Mouse (Mus musculus) T-helper 1 cell (primary cell): ENCODE results near the gene Stmn3.
"Not testable (repeated sequence)": the region's sequence is repeated elsewhere in the genome, so short reads cannot be mapped to it uniquely, and the experiment has no call there.

ENCODE experiments used
- in situ Hi-C: fragments of 300-600 bp; cut with MboI, MseI; formaldehyde crosslinking; loops from one replicate; pipeline ENCODE4 v1.15.1; 2025; ENCODE audit warnings: high pct_unique_total_duplicates

Gene Stmn3

GRCm38 (mm10) chr2:181314080-181314810, at the start of gene Stmn3:
Gene Stmn3, minus strand, starts transcription at chr2:181314500.
- in situ Hi-C loops, result no loop called here

- in situ Hi-C loops, result no loop called here
These were observed 49.6 kb upstream of the Stmn3 start for GRCm38 (mm10) chr2:181363946-181364345.

GRCm38 (mm10) chr2:181356780-181357179, 42.5 kb upstream of the Stmn3 start:
- in situ Hi-C loops, result no loop called here

DNA sequence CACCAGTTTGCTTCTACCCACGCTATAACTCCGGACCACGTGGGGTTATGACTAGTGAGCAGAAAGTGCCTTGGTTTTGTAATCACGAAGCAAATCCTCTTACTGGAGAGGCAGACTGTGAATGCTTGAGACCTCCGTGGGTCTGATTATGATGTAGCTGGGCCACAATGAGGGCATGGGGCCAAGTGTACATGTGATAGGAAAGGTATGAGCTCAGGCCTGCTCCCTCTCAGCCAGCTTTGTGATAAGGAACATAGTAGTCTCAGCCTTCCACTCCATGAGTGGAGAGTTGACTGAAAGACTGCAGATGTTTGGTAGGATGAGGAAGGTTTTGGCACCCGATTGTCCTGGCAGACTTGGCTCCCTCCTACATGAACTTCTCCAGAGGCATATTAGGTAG, 28.5 kb upstream of the Stmn3 start:
- in situ Hi-C loops, result loop anchor here (10.0 kb wide), 1 partner anchor 858 kb away; no protein-coding TSS in a partner anchor

- in situ Hi-C loops, result loop anchor here (10.0 kb wide), 1 partner anchor 856 kb away; no protein-coding TSS in a partner anchor
These were observed 26.1 kb upstream of the Stmn3 start for GRCm38 (mm10) chr2:181340426-181340825.

- in situ Hi-C loops, result no loop called here
These were observed 19.7 kb upstream of the Stmn3 start for GRCm38 (mm10) chr2:181334023-181334422.

DNA sequence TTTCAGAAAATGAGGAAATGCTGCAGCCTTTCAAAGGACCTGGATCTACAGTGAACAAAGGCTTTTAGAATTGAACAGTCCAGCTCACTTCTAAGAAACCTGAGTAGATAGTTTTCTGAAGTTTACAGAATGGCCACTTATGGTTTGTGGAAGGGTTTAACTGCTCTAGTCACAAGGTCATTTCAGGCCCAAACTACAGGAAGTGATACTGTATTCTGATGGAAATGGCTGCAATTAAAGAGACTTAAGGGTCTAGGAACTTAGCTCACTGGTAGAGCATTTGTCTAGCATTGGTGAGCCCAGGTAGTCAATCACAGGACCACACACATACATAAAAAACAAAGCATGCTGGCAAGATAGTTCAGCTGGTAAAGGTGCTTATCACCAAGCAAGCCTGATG, 18.2 kb upstream of the Stmn3 start:
- in situ Hi-C loops, result no loop called here

DNA sequence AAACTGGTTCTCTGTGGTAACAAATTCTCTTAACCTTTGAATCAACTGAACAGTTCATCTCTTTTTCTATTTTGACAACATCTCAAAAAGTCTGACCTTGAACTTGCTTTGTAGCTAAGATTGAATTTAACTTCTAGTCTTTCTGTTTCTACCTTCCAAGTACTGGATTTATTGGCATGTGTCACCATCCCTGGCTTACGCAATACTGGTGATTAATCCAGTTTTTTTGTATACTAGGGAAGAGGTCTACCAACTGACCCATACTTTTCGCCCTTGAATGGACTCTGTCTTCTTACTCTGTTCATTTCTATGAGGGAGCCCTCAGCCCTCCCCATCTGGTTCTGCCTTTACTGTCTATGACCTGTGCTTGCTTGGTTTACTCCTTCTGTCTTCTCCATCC, 11.8 kb upstream of the Stmn3 start:
- in situ Hi-C loops, result no loop called here

- in situ Hi-C loops, result no loop called here
These were observed 7.8 kb upstream of the Stmn3 start for GRCm38 (mm10) chr2:181322136-181322535.

GRCm38 (mm10) chr2:181320103-181320499, 5.8 kb upstream of the Stmn3 start:
- in situ Hi-C loops, result no loop called here

DNA sequence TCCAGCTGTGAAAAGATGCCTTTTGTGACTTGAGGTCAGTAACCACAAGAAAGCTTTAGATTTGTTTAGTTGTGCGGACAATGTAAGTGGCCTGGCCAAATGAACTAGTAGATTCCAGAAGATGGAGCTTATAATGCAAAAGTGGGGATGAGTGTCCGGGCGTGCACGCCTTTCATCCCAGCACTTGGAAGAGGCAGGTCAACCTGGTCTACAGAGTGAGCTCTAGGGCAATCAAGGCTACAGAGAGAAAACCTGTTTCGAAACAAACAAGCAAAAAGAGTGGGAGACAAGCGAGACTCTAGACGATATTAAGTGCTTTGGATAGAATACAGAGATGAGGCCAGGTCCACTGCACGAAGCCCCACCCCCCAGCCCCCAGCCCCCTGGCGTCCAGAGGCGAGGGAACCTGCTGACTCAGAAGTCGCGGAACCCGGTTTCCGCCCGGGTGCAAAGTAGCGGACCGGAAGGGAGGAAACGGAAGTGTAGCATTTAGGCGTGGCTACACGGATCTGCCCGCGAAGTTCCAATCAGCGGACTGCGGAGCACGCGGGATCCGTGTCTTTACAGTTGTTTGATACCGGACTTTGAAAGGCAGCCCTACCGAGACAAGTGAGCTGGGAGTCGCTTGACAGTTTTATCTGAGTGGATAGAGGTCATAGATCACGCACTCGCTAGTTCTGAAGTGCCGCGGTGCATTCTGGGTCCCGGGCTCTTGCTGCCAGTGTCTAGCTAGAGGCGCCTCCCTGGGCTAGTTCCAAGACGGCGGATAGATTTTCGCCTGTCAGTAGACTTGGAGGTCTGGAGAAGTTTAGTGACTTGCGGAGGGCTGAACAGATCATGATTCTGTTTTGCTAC, 5.2 kb upstream of the Stmn3 start, which contains the start of gene Rtel1:
TSS of gene Rtel1 (plus strand) at position 492 of the 855 bp plus-strand sequence.
- in situ Hi-C loops, result no loop called here

- in situ Hi-C loops, result no loop called here
These were observed 788 bp downstream of the Stmn3 start for GRCm38 (mm10) chr2:181313344-181314079.

DNA sequence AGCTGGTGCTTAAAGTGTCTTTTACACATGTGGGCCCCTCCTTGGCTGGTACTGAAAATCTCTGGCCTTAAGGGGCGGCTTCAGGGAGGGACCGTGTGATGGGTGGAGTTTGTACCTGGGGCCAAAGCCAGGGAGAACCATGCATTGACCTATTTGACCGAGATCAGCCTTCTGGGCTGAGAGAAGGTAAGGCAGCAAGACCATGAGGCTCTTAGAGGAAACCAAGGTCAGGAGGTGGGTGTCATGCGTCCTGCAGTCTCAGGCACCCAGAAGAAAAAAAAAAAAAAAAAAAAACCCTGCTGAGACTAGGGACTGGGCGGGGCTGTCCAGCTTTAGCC, 1.3 kb downstream of the Stmn3 start:
- in situ Hi-C loops, result no loop called here

DNA sequence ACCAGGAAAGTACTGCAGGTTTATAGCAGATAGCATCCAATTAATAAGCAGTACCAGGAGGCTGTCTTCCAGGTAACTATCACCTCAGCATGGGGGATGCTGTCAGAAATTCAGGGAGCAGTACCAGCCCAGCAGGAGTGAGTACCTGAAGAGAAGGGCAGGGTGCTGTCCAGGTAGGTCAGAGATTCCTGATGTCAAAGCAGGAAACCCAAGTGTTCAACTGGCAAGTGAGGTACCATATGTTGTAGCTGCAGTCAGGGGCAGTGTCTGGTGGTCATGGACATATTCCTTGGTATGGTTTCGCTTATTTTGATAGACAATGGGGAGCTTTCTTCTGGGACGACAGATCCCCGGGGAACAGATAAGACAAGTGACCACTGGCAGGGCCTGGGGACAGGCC, 1.9 kb downstream of the Stmn3 start:
- in situ Hi-C loops, result no loop called here

DNA sequence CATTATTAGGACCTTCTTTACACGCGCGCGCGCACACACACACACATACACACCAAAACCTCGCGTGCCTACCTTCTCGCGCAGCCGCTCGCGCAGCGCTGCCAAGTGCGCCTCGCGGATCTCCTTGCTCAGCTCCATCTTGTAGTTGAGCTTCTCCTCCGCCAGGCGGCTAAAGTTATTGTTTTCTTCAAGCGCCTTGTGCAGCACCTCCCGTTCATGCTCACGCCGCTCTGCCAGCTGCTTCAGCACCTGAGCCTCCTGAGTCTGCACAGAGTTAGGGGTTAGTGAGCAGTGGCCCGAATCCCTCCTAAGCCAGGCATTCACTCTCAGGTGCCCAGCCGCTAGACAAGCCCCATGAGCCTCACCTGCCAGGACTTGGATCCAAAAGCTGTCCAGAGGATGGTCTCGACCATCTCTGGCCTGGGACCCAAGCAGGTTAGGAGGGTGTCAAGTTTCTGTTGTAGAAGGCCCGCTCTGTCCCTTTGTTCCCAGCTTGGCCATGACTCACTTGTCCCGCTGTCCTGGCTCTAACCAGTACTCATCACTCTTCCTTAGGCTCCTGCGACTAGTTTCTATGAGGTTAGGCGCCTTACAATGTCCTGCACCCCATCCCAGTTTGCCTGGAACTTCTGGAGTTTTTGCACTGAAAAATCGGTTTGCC, 7.0 kb downstream of the Stmn3 start:
- in situ Hi-C loops, result no loop called here

GRCm38 (mm10) chr2:181304944-181305343, 9.4 kb downstream of the Stmn3 start:
- in situ Hi-C loops, result no loop called here

DNA sequence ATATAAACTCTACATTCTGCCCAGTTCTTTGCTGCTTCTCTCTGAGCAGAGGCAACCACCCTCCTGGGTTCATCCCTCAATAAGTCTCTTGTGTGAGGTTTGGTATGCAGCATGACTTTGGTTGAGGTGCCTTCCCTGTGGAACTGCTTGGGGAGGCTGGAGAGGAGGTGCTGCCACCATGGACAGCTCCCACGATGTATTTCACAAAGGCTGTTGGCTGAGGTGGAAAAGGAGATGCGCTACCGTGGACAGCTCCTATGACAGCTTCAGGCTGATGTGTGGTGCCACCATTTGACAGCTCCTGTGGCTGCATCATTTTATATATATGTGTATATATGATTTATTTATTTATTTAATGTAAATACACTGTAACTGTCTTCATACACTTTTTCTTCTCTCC, 12.3 kb downstream of the Stmn3 start:
- in situ Hi-C loops, result no loop called here

GRCm38 (mm10) chr2:181290937-181291336, 23.4 kb downstream of the Stmn3 start:
- in situ Hi-C loops, result no loop called here

- in situ Hi-C loops, result no loop called here
These were observed 25.6 kb downstream of the Stmn3 start for GRCm38 (mm10) chr2:181288691-181289090.

DNA sequence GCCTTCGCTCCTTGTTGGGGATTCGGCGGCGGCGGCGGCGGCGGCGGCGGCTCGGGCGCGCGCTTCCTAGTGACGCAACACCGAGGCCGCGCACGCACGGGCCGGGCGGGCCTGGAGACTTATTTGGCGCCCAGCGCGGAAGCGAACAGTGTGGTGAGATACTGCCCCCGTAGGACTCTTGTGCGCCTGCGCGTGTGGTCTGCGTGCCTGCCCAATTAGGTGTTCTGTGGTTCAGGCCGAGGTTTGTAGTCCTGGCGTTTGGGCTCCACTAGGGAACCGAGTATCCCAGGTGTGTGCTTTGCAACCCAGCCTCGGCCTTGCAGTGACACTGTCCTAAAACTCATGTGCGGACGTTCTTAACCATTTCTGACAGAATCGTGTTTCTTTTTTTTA, 26.3 kb downstream of the Stmn3 start, which contains the start of gene Gmeb2:
TSS of gene Gmeb2 (minus strand) at position 78 of the 393 bp plus-strand sequence.
- in situ Hi-C loops, result not testable (repeated sequence)

GRCm38 (mm10) chr2:181287338-181287957, 26.9 kb downstream of the Stmn3 start:
- in situ Hi-C loops, result no loop called here
